Mouse (Mus musculus) gastrocnemius, postnatal 14 days (tissue): Measurements from ENCODE around the gene Znrf4. TPM values are rescaled to one million over a fixed set of nuclear protein-coding genes. Genes with fewer than 3 reads are reported as not detected.
A peak's percentile ranks its signal among the peaks of the same experiment; 100 is the strongest.

Experiments
- DNase-seq: peaks from one replicate; pipeline ENCODE4 v3.0.0; 2021; ENCODE audit warnings: mixed read lengths
- intact Hi-C: fragments of 180-260 bp; cut with DNase I; formaldehyde crosslinking; loops from one replicate; pipeline ENCODE4 v1.15.1; 2025; ENCODE audit warnings: low total_unique reads
- long read RNA-seq, 2 experiments: library from polyadenylated mRNA; stranded (forward); transcript quantifications; one replicate each; pipeline ENCODE4 v2.0.0; 2021
- total RNA-seq, 2 experiments: library from RNA; stranded (reverse); gene quantifications; 2 replicates each; pipeline ENCODE4 v1.2.3; 2021

The Znrf4 gene
- total RNA-seq, result not detected
- long read RNA-seq, experiment 1, result 0 reads
- long read RNA-seq, experiment 2, result 0 reads

DNA sequence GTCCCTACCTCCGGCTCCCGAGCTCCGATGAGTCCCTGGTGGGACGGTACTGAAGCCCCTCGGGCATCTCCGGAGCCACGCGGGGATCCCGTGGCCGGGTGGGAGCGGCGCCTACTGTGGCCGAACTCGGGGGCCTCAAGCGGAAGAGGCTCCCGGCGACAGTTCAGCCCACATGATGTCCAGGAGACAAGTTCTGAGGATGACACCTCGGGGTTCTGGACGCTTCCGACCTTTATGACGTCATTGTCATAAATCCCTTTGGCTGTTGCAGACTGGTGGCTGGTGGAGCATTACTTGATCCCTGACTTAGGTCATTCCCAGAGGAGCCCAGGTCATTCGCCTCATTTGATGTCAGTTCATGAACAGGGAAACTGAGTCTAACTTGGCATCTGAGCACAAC lies at the start of gene Znrf4:
Gene Znrf4 (minus strand): TSS at position 122 of the 400 bp plus-strand sequence.
- no peak for DNase-seq
- intact Hi-C loops, result no loop called here

DNA sequence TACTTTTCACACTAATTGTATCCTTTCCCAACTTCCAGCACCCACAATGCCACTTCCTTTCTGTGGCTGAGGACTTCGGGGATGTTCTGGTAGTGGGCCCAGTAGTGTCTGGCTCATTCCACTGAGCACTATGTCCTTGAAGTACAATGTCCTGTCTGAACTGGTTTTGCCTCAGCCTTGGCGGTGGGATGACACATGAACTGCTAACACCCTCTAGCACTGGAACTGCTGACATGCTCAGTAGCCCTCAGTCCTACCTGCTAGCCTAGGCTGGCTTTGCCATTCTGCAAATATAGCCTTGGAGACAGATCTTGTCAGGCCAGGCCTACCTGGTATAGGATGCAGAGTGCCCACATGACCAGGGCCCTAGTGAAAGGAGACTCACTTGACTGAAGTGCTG lies 49.6 kb upstream of the Znrf4 start:
- no peak for DNase-seq
- intact Hi-C loops, result no loop called here

DNA sequence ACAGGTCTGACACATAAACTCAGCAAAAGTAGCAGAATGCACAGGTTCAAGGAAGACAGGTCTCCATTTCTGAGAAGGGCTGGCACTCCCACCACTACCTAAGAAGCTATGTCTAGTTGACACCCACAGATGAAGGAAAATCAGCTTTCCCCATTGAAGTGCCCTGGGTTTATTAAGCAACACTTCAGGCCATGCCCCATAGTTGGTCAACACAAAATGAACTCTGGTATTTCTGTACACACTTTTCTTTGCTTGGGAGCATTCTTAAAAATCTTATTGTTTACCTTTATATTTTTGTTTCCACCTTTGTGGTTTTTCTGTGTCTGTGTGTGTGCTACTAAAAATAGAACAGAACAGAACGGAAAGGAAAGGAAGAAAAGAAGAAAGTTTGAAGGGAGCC lies 47.9 kb upstream of the Znrf4 start:
- DNase-seq, result no peak
- intact Hi-C loops, result no loop called here

DNA sequence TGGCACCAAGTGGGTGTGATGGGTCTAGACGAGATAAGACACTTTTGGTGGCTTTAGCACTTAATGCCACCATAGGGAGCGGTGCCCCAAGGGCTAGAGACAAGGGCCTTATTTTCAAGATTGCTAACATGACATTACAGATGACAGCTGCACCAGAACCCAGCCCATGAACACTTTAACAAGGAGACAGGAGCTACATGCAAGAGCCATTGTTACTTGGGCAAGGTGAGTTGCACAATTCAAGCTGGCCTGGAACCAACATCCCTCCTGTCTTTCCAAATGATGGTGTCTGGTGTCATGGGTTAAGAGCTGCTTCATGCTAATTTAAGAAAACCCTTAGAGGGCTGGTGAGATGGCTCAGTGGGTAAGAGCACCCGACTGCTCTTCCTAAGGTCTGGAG lies 47.2 kb upstream of the Znrf4 start:
- no peak for DNase-seq
- intact Hi-C loops, result loop anchor here (2.0 kb wide), 1 partner anchor 203 kb away; no protein-coding TSS in a partner anchor

DNA sequence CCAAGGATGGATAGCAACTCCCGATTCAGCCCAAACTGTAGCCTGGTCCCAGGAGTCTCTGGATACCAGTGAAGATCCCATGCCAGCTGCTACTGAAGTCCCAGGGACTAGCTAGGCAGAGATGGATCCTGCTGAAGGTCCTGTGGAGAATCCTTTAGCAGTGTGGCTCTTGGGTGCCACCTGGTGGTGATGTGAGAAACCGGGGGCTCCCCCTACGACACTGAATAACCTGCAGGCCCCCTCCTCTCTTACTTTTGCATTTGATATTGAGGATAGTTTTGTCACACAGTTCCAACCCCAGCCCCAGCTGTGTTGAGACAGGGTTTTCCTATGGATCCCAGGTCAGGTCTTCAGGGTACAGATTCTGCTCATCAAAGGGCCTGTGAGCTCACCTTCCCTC lies 46.2 kb upstream of the Znrf4 start:
- intact Hi-C loops, result loop anchor here (2.0 kb wide), 1 partner anchor 202 kb away; no protein-coding TSS in a partner anchor
- peak; percentile 61 for DNase-seq

DNA sequence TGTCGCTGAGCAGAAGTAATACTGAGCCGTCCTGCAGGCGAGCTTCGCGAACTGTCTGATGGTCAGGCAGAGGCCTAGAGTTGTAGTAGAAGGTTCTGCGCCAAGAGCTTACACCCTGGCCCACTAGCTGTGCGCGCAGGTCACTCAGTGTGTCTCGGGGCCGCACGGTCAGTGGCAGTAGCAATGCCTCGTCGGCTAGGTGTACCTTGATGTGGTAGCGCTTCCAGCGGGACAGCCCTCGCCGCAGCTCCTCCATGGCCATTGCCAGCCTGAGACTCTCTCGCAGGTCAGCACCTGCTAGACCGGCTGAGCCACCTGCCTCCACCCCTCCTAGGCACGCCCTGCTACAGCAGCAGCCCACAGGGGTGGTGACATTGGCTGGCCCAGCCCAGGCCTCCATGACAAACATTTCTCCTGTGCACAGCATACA lies 41.9 kb upstream of the Znrf4 start, which contains the start of gene Gm20219:
Gene Gm20219 (minus strand): TSS at position 266 of the 430 bp plus-strand sequence.
- intact Hi-C loops, result loop anchor here (5.0 kb wide), 2 partner anchors 62 to 127 kb away; no protein-coding TSS in a partner anchor
- DNase-seq, result peak; percentile 9

DNA sequence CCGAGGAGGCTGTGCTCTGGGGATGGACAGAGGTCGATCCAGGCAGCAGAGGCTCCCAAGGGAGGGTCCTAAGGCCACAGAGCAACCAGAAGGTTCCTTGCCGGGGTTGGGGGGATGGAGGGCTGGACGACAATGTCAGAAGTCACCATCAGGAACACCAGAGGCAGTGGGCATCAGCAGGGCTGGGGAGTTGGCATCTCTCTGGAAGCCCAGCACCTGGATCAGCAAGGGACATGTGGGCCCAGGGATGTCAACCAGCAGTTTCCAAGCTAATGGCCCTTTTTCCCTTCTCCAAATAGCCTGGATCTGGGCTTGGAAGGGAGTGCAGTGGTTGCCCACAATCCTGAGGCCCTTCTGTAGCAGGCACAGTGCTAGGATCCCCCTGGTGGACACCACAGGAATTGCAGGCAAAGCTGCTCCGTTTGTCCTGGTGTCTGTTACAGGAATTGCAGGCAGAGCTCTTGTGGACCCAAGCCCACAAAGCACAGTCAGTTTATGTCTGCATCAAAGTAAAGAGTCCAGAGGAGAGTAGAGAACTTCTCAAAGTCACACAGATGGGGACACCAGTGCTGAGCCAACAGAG lies 40.6 kb upstream of the Znrf4 start:
- intact Hi-C loops, result loop anchor here (5.0 kb wide), 2 partner anchors 61 to 126 kb away; no protein-coding TSS in a partner anchor

DNA sequence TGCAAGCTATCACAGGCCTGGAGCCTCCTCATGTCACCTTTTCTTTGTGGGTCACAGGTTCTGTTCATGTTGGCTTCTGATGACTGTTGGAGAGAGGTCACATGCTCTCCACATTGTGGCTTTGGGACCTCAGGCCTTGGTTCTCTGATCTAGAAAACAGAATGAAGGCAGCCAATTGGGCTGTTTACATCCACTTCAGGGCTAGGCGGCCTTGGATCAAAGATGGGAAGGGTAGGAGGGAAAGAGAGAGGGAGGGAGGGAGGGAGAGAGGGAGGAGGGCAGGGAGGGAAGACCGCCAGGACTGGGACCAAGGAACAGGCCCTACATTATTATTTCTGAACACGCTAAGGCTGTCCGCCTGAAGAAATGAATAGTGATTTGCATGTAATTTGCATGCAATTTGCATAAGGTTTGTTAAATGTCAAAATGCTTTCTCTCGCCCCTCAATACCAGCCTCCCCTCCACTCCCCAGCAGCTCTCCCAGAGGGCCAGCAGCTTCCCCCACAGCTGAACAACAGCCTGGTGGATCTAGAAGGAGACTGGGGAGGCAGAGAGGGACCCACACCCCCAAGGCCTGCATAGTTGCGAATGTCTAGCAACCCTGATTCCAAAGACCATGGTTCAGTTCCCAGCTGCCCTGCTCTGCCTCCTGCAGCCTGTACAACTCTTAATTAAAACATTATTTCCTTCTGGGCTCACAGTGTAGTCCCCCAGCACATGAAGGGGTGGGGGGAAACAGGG lies 39.8 kb upstream of the Znrf4 start:
- DNase-seq, result peak; percentile 2
- intact Hi-C loops, result loop anchor here (5.0 kb wide), 2 partner anchors 60 to 125 kb away; no protein-coding TSS in a partner anchor

More for the DNA sequence above, 40.6 kb upstream of the Znrf4 start:
- peak; percentile 63 for DNase-seq

DNA sequence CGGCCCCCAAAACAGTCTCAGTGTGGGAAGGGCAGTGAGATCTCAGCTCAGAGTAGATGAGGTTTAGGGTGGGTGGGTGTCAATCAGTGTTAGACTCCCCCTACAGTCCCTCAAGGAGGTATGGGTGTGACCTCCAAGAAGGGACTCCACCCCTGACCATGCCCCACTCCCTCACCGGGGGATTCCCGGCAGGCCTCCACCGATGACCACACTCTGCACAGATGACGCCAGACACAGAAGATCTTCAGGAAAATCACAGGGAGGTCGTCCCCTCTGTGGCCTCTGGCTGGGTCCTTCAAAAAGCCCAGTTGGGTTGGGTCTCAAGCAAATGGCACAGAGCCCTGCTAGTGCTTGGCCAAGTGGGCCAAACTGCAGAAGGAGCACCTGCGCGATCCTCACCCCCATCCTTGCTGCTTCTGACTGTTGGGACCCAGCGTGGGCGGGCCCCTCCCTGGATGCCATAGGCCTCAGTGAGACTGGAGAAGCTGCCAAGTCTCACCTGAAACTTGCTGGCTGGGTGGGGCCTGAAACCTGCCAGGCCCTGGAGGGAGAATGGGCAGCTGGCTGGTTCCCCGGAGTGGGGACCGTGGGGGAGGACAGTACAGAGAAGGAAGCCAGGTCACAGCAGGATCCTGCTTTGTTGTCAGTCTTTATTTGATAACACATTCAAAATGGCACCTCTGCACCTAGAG lies 38.7 kb upstream of the Znrf4 start:
- intact Hi-C loops, result loop anchor here (5.0 kb wide), 2 partner anchors 59 to 124 kb away; no protein-coding TSS in a partner anchor
- DNase-seq, result peak; percentile 11

DNA sequence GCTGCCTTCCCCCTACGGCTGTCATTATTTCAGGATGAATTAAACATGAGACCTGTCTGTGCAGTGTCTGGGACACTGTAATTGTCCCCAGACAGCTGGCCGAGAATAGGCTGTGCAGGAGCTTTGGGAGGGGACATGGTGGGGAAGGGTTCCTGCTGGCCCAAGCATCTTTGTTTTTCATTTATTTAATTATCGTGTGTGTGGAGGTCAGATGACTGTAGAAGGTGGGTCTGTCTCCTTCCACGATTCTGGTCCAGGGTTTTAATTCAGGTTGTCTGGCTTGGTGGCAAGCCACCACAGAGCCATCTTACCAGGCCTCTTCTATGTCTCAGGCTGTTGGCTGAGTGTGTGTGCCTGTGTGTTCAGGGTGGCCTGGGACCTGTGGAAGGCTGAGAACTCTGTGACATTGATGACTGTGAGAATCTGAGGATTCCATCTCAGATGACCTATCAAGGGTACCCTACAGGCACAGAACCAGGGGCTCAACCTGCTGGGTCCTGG lies 36.4 kb upstream of the Znrf4 start:
- no peak for DNase-seq
- intact Hi-C loops, result no loop called here

DNA sequence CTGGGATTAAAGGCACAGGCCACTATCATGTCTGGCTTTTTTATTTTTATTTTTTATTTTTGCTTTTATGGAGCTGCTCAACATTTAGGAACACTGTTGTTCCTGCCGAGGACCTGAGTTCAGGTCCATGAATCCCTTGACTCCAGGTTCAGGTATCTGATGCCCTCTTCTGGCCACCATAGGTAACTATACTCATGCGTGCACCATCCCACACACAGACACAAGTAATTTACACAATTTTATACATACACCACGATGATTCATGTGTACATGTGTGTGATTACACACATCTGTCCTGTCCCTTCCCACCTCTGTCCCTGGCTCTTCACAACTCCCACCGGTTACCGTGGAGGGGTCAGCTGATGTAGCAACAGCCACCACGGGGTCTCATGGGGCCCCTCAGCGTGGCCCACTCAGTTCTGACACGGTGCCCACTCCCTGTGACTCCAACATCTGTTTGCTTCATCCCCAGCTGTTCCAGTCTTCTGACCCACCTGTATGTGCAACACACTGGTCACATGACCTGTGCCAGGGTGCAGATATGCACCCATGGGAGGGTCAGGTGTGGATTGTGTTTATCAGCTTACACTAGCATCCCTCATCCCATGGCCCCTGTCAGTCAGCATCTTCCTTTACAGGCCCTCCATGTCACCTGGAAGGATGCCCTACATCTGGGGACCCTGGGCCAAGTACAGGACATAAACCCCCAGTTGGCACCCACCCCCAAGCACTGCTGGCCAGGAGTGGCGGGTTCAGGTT lies 35.8 kb upstream of the Znrf4 start:
- intact Hi-C loops, result no loop called here
- DNase-seq, result no peak

DNA sequence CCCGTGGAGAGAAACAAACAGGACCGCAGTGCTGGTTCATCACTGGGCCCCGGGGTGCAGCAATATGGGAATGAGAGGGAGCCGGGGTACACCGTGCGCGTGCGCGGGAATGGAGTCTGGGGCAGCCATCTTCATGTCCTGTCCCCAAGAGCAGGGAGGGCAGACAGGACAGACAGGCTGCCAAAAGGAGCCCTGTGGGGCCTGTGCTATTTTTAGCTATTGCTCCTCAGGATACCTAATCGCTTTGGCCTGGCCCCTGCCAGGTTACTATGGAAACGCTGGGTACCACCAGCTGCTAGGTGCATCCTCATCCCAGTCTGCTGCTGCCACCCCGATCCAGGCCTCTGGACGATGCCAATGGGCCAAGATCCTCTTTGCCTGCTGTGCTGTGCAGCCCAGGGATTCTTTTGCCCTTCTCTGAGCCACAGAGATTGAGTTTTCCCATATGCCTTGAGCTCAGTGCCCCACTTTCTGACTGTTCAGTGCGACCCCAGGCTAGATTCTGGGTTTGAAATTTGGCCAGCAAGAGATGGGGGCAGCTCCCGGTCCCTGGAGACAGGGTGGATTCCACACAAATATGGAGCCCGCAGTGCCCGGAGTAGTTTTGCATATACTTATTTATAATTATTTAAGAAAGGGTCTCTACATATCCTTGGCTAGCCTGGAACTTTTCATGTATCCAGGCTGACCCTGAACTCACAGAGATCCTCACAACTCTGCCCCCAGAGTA lies 35.0 kb upstream of the Znrf4 start:
- intact Hi-C loops, result no loop called here
- peak; percentile 57 for DNase-seq

DNA sequence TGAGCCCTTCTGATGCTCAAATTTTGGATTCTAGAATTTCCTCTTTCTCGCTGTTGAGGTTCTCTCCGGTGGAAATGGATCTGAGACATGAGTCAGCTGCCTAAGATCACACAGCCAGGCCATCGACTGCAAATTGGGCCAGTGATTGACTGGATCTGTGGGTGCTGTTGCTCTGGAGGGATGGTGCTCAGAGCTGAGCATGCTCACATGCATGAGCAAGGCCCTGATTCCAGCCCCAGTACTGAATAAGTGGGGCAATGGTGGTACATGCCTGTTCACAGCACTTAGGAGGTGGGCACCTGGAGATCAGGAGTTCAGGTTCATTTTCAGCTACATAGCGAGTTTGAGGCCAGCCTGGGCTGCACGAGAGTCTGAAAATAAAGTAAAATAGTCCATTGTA lies 34.3 kb upstream of the Znrf4 start:
- DNase-seq, result no peak
- intact Hi-C loops, result no loop called here

DNA sequence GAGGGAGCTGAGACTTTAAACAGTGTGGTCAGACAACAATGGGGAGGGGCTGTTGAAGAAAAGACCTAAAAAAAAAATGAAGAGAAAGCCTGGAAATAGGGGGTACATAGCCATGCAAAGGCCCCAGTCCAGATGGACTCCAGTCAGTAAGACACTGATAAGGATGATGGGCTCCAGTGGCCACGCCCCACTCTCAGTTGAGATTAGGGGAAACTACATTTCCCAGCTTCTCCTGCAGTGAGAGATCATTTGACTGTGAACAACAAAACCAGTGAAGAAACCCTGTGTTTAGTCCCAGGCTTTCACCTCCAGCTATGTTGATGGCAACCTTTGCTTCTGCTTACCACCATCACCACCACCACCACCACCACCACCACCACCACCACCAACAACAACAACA lies 33.7 kb upstream of the Znrf4 start:
- intact Hi-C loops, result no loop called here
- no peak for DNase-seq

DNA sequence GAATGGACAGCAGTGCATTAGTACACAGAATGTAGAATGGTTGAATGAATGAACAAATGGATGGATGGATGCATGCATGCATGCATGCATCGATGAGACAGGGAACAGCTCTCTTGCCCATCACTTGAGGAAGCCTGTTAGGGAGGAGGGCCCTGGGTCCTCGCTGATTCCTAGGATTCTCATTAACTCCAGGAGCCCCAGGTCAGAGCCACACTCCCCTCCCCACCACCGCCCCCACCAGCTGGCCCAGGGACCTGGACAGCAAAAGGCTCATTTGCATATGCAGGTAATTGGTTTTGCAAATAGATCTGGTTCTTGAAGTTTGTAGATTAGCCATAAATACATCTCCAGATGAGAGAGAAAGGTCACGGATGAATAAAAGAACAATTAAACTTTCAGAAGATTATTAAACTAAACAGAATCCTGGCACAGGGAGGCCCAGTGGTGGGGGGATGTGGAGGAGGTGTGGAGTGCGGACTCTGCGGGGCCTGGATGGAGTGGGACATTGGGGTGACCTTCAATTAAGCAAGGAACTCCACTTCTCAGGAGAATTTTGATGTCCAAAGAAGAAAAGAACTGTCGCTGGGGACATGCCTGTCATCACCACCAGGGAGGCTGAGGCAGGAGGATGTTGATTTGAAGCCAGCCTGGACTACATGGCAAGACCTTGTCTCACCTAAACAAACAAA lies 32.6 kb upstream of the Znrf4 start:
- intact Hi-C loops, result no loop called here
- no peak for DNase-seq

DNA sequence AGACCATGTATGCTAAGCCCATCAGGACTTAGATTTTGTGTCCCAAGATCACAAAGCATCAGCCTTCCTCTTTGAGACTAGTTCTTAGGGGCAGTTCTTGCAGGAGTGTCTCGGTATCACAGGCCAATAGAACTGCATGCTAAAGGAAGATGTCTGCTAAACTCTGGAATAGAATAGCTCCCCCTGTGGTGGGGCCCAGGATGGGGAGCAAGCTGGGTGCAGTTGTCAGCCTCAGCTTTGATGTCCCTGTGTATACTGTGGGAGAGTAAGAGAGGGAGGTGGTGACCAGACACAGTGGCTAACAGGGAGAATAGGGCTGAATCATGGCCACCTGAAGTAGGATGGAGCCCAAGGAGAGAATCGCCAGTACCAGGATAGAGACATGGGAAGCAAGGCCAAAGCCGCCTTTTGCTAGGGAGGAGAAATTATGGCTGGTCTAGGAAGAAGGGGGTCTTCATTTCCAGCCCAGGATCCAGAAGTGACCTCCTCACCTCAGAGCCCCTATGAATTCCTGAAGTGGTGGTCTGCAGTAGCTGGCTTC lies 31.5 kb upstream of the Znrf4 start:
- no peak for DNase-seq
- intact Hi-C loops, result no loop called here

DNA sequence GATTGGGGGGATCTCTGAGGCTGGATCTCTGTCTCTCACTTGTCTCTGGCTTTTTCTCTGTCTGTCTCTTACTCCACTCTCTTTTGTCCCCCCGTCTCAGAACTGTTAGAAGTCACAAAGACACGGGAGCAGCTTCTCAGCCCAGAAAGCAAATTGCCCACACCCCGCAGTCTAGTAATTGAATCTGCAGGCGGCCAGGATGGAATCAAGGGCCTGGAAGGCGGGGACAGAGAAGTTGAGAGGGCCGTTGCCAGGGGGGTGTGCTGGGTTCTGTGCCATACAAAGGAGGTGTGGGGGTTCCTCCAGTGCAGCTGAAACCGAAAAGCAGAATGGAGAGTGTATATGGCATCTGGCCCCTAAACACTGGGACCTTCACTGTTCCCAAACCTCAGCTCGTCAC lies 30.5 kb upstream of the Znrf4 start:
- intact Hi-C loops, result no loop called here

DNA sequence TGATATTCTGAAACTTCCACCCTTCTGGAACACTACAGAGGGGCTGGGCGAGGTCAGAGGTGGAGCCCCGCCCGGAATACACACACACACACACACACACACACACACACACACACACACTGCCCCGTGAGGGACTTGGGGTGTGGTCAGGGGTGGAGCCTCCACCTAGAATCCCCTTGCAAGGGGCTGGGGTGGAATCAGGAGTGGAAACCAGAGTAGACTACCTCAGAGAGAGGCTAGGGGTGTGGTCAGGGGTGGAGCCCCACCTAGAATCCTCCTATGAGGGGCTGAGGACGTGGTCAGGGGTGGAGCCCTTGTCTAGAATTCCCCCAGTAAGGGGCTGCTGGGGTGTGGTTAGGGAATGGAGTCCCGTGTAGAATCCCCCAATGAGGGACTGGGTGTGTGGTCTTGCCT lies 28.3 kb upstream of the Znrf4 start:
- intact Hi-C loops, result no loop called here
- no peak for DNase-seq

More for the DNA sequence above, 30.5 kb upstream of the Znrf4 start:
- no peak for DNase-seq
